Mouse (Mus musculus): ENCODE measurements around the gene Nrp2.

The Nrp2 gene

DNA sequence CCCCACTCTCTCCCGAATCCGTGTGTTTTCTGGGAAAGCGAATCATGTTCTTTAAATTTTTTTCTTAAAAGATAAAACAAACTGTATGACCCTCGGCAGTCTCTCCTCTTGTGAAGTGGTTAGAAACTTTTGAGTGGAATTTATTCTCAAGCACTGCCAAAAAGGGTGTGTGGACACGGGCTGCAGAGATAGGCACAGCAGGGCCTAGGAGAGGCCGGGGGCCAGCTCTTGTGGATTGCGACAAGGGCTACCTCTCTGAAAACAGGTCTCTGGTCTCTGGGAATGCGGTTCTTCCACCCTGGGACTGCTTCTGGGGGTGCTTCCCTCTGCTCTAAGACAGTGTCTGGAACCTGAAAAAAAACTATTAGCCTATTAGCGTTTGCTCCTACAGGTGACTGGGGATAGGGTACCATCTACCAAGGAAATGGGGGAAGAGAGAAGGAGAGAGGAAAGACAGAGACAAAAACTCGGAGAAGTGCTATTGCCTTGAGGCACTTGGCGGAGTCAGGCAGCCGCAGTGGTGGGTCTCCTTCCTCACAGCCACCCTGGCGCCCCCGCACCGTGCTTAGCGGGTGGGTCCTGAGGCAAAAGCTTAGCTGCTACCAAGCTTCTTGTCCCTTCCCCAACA is 1.9 kb downstream of the Nrp2 start:
- DNase-seq (ENCODE audit: low spot score), result peak; percentile 12

GRCm38 (mm10) chr1:62705517-62705981 is 2.5 kb downstream of the Nrp2 start:
- no peak for DNase-seq (ENCODE audit: low spot score)

DNA sequence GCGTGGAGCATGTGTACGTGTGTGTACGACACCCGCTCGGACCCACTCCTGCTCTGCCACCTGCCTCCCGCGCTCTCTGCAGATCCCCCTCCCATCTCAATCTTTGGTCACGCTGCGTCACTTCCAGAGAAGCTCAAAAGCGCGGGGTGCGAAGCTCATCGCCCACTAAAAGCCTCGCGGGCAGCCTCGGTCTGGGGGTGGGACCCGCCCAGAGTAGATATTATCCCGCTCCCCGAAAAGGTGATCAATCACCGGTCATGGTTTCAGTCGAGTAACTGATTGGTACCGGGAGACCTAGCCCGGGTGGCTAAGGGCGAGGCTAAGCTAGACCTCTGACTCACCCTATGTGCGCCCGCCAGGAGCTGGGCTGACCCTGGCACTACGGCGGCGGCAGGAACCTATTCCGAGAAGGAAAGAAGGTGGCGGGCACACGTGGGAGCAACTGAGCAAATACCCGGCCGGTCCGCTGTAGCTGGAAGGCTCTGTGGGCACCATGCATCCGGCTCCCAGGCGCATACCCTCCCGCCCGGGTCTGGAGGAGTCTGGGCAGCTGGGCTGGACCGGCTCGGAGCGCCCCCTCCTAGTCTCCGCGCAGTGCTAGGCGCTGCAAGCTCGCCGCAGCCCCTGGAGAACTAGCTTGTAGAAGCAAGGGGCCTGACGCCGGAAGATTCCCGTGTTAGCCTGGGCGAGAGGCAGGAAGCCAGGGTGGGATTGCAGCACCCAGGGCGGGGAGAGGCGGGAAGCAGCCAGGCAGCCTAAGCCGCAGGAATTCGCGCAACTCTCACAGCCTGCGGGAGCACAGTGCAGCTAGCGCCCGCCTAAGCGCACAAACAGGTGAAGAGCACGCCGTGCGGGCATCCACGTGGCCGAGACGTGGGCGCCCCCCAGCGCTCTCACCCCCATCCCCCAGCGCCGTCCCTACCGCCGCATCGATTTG is 3.3 kb downstream of the Nrp2 start:
- peak; percentile 24 for DNase-seq (ENCODE audit: low spot score)

DNA sequence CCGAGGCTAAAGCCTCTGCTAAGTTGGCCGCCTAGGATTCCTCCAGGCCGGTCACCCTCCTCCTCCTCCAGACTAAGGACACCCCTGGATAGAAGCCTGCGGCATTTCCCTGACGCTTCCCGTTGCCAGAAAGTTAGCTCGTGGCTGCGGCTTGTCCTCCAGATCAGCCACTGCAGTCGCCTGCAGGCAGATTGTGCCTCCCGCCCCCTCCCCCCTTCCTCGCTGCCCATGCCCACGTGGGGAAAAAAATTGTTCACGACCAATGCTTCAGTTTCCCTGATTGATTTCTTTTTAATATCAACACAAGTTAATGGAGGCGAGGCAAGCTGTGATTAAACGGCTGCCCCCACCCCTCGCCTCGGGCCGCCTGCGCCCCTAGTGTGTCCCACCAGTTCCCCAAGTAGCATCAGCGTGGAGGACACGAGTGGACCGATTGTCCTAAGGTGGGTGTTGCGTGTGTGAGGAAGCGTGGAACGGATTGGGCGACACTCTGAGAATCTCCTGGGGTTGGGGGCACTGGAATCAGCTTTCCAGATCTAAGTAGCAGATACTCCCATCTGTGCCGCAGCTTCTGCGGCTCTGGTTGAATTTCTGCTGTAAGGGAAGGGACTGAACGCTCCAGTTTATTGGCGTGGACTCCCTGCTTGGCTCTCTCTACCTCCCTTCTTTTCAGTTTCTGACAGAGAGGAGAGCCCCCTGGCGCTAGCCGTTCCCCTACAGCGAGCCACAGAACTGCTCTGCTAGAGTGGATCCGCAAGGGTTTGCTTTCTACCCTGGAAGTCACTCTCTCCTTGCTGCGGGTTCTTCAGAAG is 4.2 kb downstream of the Nrp2 start:
- peak; percentile 28 for DNase-seq (ENCODE audit: low spot score)

- no peak for DNase-seq (ENCODE audit: low spot score)
Observed at GRCm38 (mm10) chr1:62707913-62708860, 5.1 kb downstream of the Nrp2 start.

DNA sequence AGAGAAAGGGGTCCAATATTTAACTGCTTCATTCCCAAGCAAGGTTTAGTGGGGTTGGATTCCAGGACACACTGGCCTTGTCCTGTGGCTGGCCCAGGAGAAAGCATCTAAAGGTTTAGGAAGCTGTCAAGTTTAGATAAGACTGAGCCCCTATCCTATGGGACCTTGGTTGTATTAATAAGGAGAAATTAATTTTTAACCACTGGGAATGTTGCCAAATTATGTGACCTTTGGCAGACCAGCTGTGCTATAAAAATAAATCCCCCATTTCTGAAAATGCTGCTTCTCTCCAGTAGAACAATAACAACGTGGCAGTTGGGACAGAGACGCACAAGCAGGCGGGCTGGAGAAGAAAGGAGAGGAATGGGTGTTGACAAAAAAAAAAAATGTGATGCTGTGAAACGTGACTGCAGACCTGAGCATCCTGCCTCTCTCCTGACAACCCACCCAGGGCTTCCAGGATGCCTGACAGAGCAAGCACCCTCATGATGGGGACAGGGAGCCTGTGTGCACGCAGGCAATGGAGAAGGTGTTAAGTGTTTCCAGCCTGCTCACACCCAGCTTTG is 6.8 kb downstream of the Nrp2 start:
- DNase-seq (ENCODE audit: low spot score), result no peak

- no peak for DNase-seq (ENCODE audit: low spot score)
Observed at GRCm38 (mm10) chr1:62713021-62713676, 10.1 kb downstream of the Nrp2 start.

GRCm38 (mm10) chr1:62715004-62715403 is 11.9 kb downstream of the Nrp2 start:
- no peak for DNase-seq (ENCODE audit: low spot score)

DNA sequence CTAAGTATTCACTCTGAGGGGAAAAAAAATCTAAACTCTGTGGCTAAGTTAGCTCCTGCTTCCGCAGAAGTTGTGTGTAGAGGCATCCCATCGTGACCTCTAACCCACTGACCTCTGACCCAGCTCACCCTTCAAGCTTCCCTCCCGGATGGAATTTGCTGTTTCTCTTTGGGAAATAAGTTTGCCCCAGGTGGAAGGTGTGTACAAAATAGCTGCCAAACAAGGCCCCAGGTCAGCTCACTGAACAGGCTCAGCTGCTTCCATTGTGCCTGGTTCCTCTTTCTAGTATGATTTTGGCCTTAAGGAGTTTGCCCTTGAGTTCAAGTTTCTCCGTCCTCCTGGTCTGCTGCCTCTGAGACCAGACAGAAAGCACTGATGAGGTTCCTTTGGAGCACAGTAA is 12.6 kb downstream of the Nrp2 start:
- no peak for DNase-seq (ENCODE audit: low spot score)

DNA sequence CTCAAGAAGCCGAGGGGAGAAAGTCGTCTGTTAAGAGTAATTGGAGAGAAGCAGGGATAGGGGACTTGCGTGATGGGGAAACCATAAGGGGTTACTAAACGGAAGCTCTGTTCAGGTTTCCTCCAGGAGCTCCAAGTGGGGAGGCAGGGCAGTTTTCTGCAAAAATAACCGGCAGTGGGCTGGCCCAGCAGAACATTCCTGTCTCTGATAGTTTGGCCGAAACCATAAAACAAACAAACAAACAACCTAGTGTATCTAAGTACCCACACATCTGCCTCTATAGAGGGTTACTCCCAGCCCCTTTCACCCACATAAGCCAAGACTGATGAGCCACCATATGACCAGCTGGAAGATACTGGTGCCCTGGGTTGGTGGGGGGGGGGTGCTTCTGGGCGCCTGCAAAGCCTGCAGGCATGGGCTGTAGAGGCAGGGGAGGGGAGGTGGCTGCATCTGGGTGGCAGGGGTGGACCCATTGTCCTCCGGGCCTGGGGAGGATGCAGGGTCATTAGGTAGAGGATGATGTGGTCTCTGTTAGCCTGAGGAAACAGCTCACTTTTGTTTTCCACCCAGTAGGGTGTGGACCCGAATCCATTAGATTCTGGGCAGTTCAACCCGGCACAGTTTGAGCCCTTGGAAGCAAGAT is 13.9 kb downstream of the Nrp2 start:
- DNase-seq (ENCODE audit: low spot score), result no peak

DNA sequence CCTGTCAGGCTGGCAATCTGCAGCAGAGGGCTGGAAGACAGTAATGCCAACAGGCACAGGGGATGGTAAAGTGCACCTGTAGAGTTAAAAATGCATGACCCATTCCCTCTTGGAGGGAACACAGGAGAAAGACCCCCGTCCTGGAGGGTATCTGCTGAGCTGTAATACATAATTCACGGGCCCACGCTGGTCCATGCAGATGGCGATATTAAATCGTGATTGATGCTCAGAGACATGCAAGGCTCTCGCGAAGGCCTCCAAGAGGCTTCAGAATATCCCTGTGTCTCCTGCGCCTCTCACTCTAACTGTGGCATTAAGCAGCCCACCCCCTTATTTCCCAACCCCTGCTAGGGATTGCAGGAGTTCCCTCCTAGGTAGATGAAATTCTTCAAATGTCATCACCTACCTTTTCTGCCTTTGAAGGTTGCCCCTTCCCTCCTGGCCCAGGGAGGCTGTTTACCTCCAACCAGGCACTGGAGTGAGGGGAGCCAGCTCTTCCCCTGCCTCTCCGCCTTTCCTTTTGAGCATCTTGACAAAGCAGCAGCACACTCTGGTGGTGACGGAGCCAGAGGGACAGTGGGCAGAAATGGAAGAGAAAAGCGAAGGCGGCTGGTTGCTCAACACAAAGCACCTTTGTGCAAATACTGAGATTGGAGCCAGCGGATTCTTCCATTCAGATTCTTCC is 14.6 kb downstream of the Nrp2 start:
- no peak for DNase-seq (ENCODE audit: low spot score)

- no peak for DNase-seq (ENCODE audit: low spot score)
Observed at GRCm38 (mm10) chr1:62718237-62718571, 15.1 kb downstream of the Nrp2 start.

DNA sequence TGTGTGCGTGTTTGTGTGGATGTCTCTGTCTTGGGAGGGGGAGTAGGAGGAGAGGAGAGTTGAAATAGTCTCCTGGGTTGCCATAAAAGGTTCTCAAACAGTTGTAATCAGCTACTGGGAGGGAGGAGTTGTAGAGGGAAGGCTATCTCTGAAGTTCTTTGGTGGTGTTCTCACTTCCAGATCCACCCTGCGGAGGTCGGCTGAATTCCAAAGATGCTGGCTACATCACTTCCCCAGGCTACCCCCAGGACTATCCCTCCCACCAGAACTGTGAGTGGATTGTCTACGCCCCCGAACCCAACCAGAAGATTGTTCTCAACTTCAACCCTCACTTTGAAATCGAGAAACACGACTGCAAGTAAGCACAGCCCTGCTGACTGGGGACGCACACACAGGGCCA is 15.7 kb downstream of the Nrp2 start:
- no peak for DNase-seq (ENCODE audit: low spot score)

DNA sequence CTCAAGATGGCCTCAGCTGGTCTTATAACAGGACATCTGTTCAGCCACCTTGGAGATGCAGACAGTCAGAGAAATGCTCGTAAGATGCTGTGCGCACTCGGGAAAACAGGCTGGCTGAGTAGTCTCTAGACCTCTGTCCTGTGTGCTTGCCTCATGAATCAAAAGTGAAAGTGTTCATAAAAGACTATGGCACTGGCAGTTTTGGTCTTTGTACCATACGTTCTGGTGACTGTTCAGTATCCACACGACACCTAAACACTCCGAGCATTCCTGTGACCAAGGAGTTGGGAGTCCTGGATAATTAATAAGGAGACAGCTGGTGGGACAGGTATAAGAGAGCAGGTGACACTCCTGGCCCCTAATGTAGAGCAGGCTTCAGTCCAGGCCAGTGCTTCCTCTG is 16.7 kb downstream of the Nrp2 start:
- DNase-seq (ENCODE audit: low spot score), result no peak

DNA sequence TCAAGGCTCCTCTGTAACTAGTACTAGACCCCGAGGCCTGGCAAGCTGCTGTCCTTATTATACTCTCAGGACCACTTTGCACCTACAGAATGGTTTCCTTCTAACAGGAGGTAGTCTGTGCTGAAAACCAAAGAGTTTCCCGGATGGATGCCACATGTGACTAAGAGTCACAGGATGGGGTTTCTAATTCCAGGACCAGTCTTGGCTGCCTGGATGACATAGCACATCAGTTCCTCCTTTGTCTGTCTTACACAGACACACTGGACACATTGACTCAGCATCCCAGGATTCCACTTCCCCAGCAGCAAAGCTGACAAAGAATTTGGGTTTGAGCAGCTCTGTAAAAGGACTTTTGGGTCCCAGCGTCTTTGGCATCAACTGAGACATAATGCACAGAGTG is 17.1 kb downstream of the Nrp2 start:
- DNase-seq (ENCODE audit: low spot score), result no peak

DNA sequence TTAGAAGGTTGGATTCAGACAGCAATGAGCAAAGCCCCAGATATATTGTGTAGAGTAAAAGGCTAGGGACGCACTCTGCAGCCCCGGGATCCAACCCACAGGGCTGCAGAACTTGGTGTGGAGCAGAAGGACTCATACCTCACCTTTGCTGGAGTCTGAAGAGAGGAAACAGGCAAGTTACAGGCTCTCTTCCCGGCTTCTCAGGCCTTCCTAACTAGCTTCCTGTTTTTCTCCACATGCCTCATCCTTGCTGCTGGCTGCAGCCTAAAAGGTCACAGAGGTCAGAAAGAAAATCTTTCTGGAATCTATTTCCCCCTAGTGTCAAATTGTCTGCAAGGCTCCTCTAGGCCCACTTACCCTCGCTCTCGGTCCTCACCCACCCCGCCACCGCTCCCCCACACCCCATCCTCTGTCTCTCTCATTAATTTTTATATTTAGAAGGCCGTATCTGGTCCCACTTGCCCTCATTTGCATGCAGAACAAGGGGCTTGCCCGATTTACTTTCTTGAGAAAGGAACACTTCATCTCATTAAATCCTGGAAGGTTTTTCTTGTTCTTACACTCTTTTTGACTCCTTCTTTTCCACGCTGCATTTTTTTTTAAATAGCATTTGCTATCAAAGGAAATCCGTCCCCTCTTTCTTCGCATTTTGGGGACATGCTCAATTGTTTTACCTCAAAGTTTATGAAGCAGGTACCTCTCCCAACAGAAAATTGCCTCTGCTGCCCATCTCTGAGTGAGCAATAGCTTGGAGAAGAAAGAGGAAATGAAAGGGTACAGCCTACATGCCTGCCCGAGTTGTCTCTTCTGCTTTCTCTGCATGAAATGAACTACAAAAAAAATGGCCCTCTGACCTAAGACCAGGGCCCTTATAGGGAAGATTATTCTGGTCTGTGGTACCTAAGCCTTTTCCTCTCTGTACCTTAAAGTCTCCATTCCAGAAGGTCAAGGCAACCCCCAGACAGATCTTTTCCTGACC is 17.9 kb downstream of the Nrp2 start:
- no peak for DNase-seq (ENCODE audit: low spot score)

GRCm38 (mm10) chr1:62721706-62722187 is 18.7 kb downstream of the Nrp2 start:
- peak; percentile 48 for DNase-seq (ENCODE audit: low spot score)

GRCm38 (mm10) chr1:62722526-62722925 is 19.4 kb downstream of the Nrp2 start:
- peak; percentile 48 for DNase-seq (ENCODE audit: low spot score)

Data from adipocyte (in vitro differentiated cells).